Mouse (Mus musculus) olfactory bulb, adult 2 months (tissue): ENCODE results near the gene Xrcc5. TPM values are rescaled to one million over a fixed set of nuclear protein-coding genes. Genes with fewer than 3 reads are reported as not detected.
A peak's percentile ranks its signal among the peaks of the same experiment; 100 is the strongest.

Source experiments
- H3K27ac ChIP-seq: fragments of 200-500 bp; 2 replicates; pipeline ENCODE4 v1.5.1; 2012; ENCODE audit warnings: low read depth, low read length; ENCODE audit not compliant: insufficient read depth
- H3K4me1 ChIP-seq: fragments of 200-500 bp; 2 replicates; pipeline ENCODE4 v1.6.1; 2012; ENCODE audit warnings: low read length; ENCODE audit not compliant: control insufficient read depth, insufficient read depth
- H3K4me3 ChIP-seq: fragments of 200-500 bp; 2 replicates; pipeline ENCODE4 v1.5.1; 2012; ENCODE audit warnings: mild to moderate bottlenecking, low read depth, low read length, moderate library complexity; ENCODE audit not compliant: insufficient read depth
- CTCF ChIP-seq: fragments of 200-500 bp; IDR thresholded peaks from 2 replicates; pipeline ENCODE4 v1.5.1; 2012; ENCODE audit warnings: low read depth, mild to moderate bottlenecking, low read length, moderate library complexity; ENCODE audit not compliant: insufficient read depth
- POLR2A ChIP-seq: fragments of 200-500 bp; IDR thresholded peaks from 2 replicates; pipeline ENCODE4 v1.6.1; 2012; ENCODE audit warnings: mild to moderate bottlenecking, low read depth, low read length, moderate library complexity; ENCODE audit not compliant: insufficient read depth
- WGBS: fragments of 180-500 bp; shearing (Covaris S2); methylation state at CpG from one replicate; pipeline ENCODE4 v1.1.7; 2018; 5-methylcytosine and 5-hydroxymethylcytosine counted together
- polyA plus RNA-seq: library from polyadenylated mRNA; stranded (reverse); fragments of >200 nt; gene quantifications from 2 replicates; pipeline ENCODE4 v1.2.4, GENCODE M21; 2012; ENCODE audit warnings: low replicate concordance; ENCODE audit not compliant: missing spikeins, insufficient read depth, insufficient read length

Xrcc5 gene
- polyA plus RNA-seq, 1 experiment: not detected

DNA sequence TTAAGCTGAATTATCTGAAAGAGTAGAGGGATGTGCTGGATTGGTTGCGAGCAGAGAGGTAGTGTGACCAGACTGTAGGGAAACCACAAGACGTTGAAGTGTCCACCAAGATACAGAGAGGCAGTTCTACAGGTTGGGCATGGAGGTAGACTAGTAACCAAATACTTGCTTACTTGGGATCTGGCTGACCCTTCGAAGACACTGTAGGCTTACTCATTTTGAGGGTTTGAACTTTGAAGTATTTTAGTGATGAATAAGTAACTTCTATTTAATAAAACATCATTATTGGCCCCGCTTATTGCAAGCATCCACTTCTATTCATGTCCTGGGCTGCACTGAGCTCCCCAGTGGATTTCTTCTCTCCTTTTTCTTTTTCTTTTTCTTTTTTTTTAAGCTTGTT, 15.8 kb upstream of the Xrcc5 start:
- no peak overlapping the region for H3K4me3 ChIP-seq
- H3K27ac ChIP-seq: no peak overlapping the region
- TF ChIP-seq POLR2A (no peak), CTCF (no peak)
- WGBS: 96% methylated on average over 4 of the region's 4 CpGs
- H3K4me1 ChIP-seq: peaks cover 9% of the 10 kb centered on the region; the same call in 1 of the 2 replicates

- no peak overlapping the region for H3K27ac ChIP-seq
- no peak for TF ChIP-seq CTCF
- TF ChIP-seq POLR2A: no peak
- no peak overlapping the region for H3K4me3 ChIP-seq
- 88% methylated on average over 2 of the region's 2 CpGs for WGBS
- H3K4me1 ChIP-seq: peaks cover 5% of the 10 kb centered on the region; the same call in 1 of the 2 replicates
These were observed 15.3 kb upstream of the Xrcc5 start for GRCm38 (mm10) chr1:72291925-72292324.

DNA sequence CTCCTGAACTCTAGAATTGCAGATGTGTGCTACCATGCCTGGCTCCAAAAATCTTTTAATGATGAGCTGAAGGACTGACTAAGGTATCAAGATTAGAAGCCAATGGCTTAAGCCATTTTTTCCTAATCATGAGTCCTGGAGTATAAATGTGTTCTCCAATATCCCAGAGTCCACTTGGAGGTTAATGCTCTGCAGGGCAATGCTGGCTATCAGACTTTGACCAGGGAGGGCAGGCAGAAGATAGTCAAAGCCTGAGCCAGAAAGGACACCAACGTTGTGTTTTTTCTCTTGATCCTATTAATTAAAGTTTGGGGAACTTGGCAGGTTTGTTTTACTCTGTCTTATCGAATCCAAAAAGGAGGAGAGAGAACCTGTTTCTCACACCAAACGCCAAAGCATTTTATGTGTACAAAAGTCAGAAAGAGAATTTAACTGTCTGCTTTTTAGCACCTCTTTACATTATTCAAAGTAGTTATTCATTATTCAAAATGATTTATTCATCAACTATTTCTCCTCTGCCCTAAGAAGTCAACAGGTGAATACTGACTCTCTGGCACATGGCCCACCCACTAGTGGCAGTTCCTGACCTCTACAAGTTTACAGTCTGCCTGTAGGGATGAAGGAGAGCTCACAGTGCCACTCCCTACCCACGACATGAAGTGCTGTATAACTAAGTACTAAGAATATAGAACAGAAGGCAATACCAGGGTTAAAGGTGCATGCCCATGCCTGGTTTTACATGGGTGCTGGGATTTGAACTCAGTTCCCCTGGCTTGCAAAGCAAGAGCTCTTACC, 13.2 kb upstream of the Xrcc5 start:
- Histone ChIP-seq H3K4me3 (no peak overlapping the region), H3K4me1 (no peaks in the 10 kb centered on the region), H3K27ac (no peak overlapping the region)
- TF ChIP-seq POLR2A (no peak), CTCF (no peak)
- WGBS: 63% methylated on average over 4 of the region's 4 CpGs

GRCm38 (mm10) chr1:72295746-72296145, 11.5 kb upstream of the Xrcc5 start:
- H3K4me1 ChIP-seq: no peaks in the 10 kb centered on the region
- no peak overlapping the region for H3K27ac ChIP-seq
- TF ChIP-seq POLR2A (no peak), CTCF (no peak)
- no peak overlapping the region for H3K4me3 ChIP-seq
- 61% methylated on average over 8 of the region's 8 CpGs for whole genome bisulfite sequencing

GRCm38 (mm10) chr1:72301845-72302244, 5.4 kb upstream of the Xrcc5 start:
- Histone ChIP-seq H3K4me3 (no peak overlapping the region), H3K27ac (no peak overlapping the region), H3K4me1 (no peaks in the 10 kb centered on the region)
- no peak for TF ChIP-seq POLR2A
- TF ChIP-seq CTCF: no peak
- WGBS: 93% methylated on average over 1 of the region's 1 CpGs

- Histone ChIP-seq H3K4me1 (no peaks in the 10 kb centered on the region), H3K27ac (no peak overlapping the region), H3K4me3 (no peak overlapping the region)
- TF ChIP-seq CTCF: no peak
- no peak for TF ChIP-seq POLR2A
- 23% methylated on average over 3 of the region's 3 CpGs for WGBS
These were observed 980 bp upstream of the Xrcc5 start for GRCm38 (mm10) chr1:72306241-72306640.

DNA sequence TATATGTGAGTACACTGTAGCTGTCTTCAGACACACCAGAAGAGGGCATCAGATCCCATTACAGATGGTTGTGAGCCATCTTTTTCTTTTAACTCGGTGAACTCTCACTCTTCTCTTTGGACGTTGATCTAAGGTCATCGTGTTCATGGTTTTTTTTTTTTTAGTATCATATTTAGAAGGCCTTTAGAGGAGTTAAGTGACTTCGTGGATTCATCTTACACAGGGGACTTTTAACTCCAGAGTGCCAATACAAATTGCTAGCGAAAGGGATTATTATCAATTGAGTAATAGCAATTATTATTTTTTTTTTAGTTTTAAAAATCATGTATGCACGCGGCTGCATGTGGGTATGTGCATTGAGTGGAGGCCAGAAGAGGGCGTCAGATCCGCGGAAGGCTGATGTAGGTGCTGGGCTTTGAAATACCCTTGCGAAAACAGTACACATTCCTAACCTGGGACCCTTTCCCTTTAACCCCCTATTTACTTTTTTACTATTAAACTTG, 491 bp upstream of the Xrcc5 start:
- TF ChIP-seq CTCF (0 out of 2 replicates have a peak, but pooled peaks have one; percentile 14), POLR2A (no peak)
- WGBS: 2% methylated on average over 11 of the region's 11 CpGs
- Histone ChIP-seq H3K27ac (no peak overlapping the region; the same call in 1 of the 2 replicates), H3K4me1 (no peaks in the 10 kb centered on the region), H3K4me3 (no peak overlapping the region)

DNA sequence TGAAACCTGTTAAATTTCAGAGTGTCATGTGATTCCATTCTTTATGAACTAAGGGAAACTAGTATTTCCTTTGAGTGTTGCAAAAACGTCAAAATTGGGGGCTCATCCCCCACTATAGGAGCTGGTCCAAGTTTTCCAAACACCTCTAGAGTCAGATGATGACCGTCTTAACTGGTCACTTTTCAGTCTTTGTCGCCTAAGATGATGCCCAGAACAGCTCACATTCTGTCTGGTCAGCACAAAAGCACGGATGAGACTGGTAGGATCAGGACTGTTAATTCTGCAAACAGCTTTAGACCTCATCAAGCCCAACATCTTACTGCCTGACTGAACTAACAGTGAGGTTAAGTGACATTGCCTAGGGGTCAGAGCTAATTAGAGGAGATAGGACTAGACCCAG, 1.7 kb downstream of the Xrcc5 start:
- 65% methylated on average over 4 of the region's 4 CpGs for WGBS
- TF ChIP-seq CTCF (no peak), POLR2A (no peak)
- no peaks in the 10 kb centered on the region for H3K4me1 ChIP-seq
- H3K4me3 ChIP-seq: no peak overlapping the region
- no peak overlapping the region for H3K27ac ChIP-seq

- Histone ChIP-seq H3K4me1 (no peaks in the 10 kb centered on the region), H3K27ac (no peak overlapping the region), H3K4me3 (no peak overlapping the region)
- WGBS: 78% methylated on average over 6 of the region's 6 CpGs
- TF ChIP-seq POLR2A (no peak), CTCF (no peak)
These were observed 2.7 kb downstream of the Xrcc5 start for GRCm38 (mm10) chr1:72309744-72310424.
